Mouse (Mus musculus) gastrocnemius, adult 18-20 months (tissue): Measurements from ENCODE around the gene Adamts17. TPM values are rescaled to one million over a fixed set of nuclear protein-coding genes. Genes with fewer than 3 reads are reported as not detected.

ENCODE experiments used
- DNase-seq: peaks from one replicate; pipeline ENCODE4 v3.0.0; 2021; ENCODE audit warnings: low spot score
- total RNA-seq, 2 experiments: library from RNA; stranded (reverse); gene quantifications; 2 replicates each; pipeline ENCODE4 v1.2.3; 2021

Adamts17 gene
- total RNA-seq, 2 experiments from 2014 or later = 0.50 TPM; not detected in 1

DNA sequence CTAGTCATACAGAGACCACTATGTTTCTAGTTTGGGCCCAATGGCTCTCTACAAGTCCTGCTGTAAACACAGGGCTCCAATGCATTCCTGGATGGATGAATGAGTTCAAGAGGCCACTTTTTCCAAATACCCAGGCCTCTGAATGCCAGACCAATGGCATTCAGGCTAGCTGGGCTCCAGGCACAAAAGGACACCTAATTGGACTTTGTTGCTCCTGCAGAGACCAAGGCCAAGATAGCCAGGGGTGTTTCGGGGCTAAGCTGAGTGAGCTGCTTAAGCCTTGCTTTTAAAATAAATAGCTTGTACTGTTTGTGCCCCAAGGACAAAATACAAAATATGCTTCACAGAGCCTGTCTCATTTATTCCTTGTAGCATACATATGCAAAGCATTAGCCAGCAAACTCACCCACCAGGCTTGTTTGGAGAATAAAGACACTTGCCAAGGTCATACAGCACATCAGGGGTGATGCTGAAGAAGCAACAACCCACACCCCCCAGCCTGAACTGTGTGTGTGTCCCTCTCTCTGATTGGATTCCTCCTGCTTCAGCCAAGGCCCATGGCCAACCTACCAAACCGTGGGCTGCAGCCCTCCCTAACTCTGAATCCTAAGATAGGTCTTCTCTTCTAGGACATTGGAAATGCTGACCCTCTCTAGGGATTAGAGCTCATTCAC lies 334.1 kb downstream of the Adamts17 start:
- DNase-seq = no peak

- no peak for DNase-seq
Observed at GRCm38 (mm10) chr7:67183786-67184185, 344.3 kb downstream of the Adamts17 start.

DNA sequence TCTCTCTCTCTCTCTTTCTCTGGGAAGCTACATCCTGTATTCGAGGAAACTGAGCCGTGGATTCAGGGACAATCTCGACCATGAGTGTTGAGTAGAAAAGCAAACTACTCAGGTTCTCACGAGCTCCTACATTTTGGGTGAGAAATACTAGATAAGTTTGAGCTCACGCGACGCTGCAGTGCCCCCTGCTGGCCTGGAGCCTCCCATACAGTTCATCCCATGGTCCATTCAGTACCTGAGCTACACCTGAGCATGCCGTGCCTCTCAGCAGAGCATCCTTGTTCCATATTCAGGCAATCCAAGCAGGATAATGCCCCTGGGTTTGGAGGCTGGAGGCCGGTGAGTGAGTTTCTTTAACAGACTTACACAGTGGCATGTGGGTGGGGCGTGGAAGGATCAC lies 359.9 kb downstream of the Adamts17 start:
- DNase-seq = peak; percentile 44

Other genes starting within 250 kb of the Adamts17 start
- gene Asb7, start 150.1 kb upstream of the Adamts17 start, total RNA-seq = 1 to 10 TPM; 7.0 to 7.7 TPM
- gene Lins1, start 149.8 kb upstream of the Adamts17 start, total RNA-seq = 1 to 10 TPM; 4.4 to 4.7 TPM
- gene Cers3, start 96.2 kb upstream of the Adamts17 start, total RNA-seq = under 1 TPM in 1 of 2 experiments, not detected in 1; 0.07 TPM